Mouse (Mus musculus) stomach, postnatal 0 days (tissue): ENCODE results near the gene Zdhhc25.
A peak's percentile ranks its signal among the peaks of the same experiment; 100 is the strongest.

ENCODE experiments used
- CTCF ChIP-seq: IDR thresholded peaks from 2 replicates; pipeline ENCODE4 v1.5.1; 2016; ENCODE audit warnings: antibody characterized with exemption, low read depth, mild to moderate bottlenecking, moderate library complexity
- EP300 ChIP-seq: optimal IDR thresholded peaks from 2 replicates; pipeline ENCODE3; 2016; ENCODE audit warnings: antibody characterized with exemption

- TF ChIP-seq CTCF, result peak; percentile 79
- TF ChIP-seq EP300, result no peak
Measured at GRCm38 (mm10) chr15:88555476-88555875, 44.6 kb upstream of the Zdhhc25 start.
